Mouse (Mus musculus): ENCODE results near the gene Itm2b. TPM values are rescaled to one million over a fixed set of nuclear protein-coding genes. Genes with fewer than 3 reads are reported as not detected.

The Itm2b gene
- polyA plus RNA-seq, 1 experiment from 2014 or later: 885 TPM

- 86% methylated on average over 2 of the region's 2 CpGs for WGBS
- Histone ChIP-seq H3K4me1 (ENCODE audit: control insufficient read depth, insufficient read depth, low read length) (peaks cover 60% of the 10 kb centered on the region), H3K4me3 (ENCODE audit: low read length) (peak overlapping the region; percentile 97), H3K27ac (ENCODE audit: low read length) (peak overlapping the region; percentile 99), H3K27me3 (ENCODE audit: control insufficient read depth, insufficient read depth, low read length) (no peaks in the 10 kb centered on the region), H3K36me3 (ENCODE audit: control insufficient read depth, insufficient read depth) (no peaks in the 10 kb centered on the region), H3K9me3 (replicated peaks; ENCODE audit: control insufficient read depth, low read length) (no peaks in the 10 kb centered on the region), H3K4me2 (ENCODE audit: low read depth, low read length) (peak overlapping the region; percentile 61), H3K9ac (ENCODE audit: low read length) (no peak overlapping the region; the same call in 1 of the 2 replicates)
- ATAC-seq (replicated peaks; ENCODE audit: extremely low read depth, insufficient read depth, low FRiP score): no peak
Measured at GRCm38 (mm10) chr14:73385720-73386374, 758 bp upstream of the Itm2b start.

- H3K4me1 ChIP-seq (ENCODE audit: control insufficient read depth, insufficient read depth, low read length): peaks cover 60% of the 10 kb centered on the region
- ATAC-seq (replicated peaks; ENCODE audit: extremely low read depth, insufficient read depth, low FRiP score): peak; percentile 18
Measured at GRCm38 (mm10) chr14:73384546-73384912, 560 bp downstream of the Itm2b start.

GRCm38 (mm10) chr14:73383746-73384145, 1.3 kb downstream of the Itm2b start:
- Histone ChIP-seq H3K4me2 (ENCODE audit: low read depth, low read length) (peak overlapping the region; percentile 75), H3K36me3 (ENCODE audit: control insufficient read depth, insufficient read depth) (peaks cover 6% of the 10 kb centered on the region; the same call in 1 of the 2 replicates), H3K4me1 (ENCODE audit: control insufficient read depth, insufficient read depth, low read length) (peaks cover 53% of the 10 kb centered on the region), H3K9ac (ENCODE audit: low read length) (peak overlapping the region; percentile 99), H3K27ac (ENCODE audit: low read length) (no peak overlapping the region), H3K9me3 (replicated peaks; ENCODE audit: control insufficient read depth, low read length) (no peaks in the 10 kb centered on the region), H3K27me3 (ENCODE audit: control insufficient read depth, insufficient read depth, low read length) (no peaks in the 10 kb centered on the region), H3K4me3 (ENCODE audit: low read length) (peak overlapping the region; percentile 47)
- 30% methylated on average over 2 of the region's 2 CpGs for WGBS
- no peak for ATAC-seq (replicated peaks; ENCODE audit: extremely low read depth, insufficient read depth, low FRiP score)

More at GRCm38 (mm10) chr14:73384546-73384912, 560 bp downstream of the Itm2b start:
- H3K36me3 ChIP-seq (ENCODE audit: control insufficient read depth, insufficient read depth): peaks cover 2% of the 10 kb centered on the region; the same call in 1 of the 2 replicates
- peak overlapping the region; percentile 99 for H3K27ac ChIP-seq (ENCODE audit: low read length)
- H3K27me3 ChIP-seq (ENCODE audit: control insufficient read depth, insufficient read depth, low read length): no peaks in the 10 kb centered on the region
- under 1% methylated on average over 13 of the region's 13 CpGs for WGBS
- H3K4me3 ChIP-seq (ENCODE audit: low read length): peak overlapping the region; percentile 97
- H3K9me3 ChIP-seq (replicated peaks; ENCODE audit: control insufficient read depth, low read length): no peaks in the 10 kb centered on the region
- H3K9ac ChIP-seq (ENCODE audit: low read length): peak overlapping the region; percentile 99
- H3K4me2 ChIP-seq (ENCODE audit: low read depth, low read length): peak overlapping the region; percentile 75

- Histone ChIP-seq H3K27ac (ENCODE audit: low read length) (peak overlapping the region; percentile 54), H3K9me3 (replicated peaks; ENCODE audit: control insufficient read depth, low read length) (no peaks in the 10 kb centered on the region), H3K36me3 (ENCODE audit: control insufficient read depth, insufficient read depth) (peaks cover 8% of the 10 kb centered on the region; the same call in 1 of the 2 replicates), H3K9ac (ENCODE audit: low read length) (peak overlapping the region; percentile 64), H3K27me3 (ENCODE audit: control insufficient read depth, insufficient read depth, low read length) (no peaks in the 10 kb centered on the region), H3K4me2 (ENCODE audit: low read depth, low read length) (peak overlapping the region; percentile 75), H3K4me1 (ENCODE audit: control insufficient read depth, insufficient read depth, low read length) (peaks cover 44% of the 10 kb centered on the region), H3K4me3 (ENCODE audit: low read length) (peak overlapping the region; percentile 47)
- 37% methylated on average over 9 of the region's 9 CpGs for WGBS
- ATAC-seq (replicated peaks; ENCODE audit: extremely low read depth, insufficient read depth, low FRiP score): no peak
Measured at GRCm38 (mm10) chr14:73382699-73383098, 2.4 kb downstream of the Itm2b start.

- no peak for ATAC-seq (replicated peaks; ENCODE audit: extremely low read depth, insufficient read depth, low FRiP score)
- Histone ChIP-seq H3K27me3 (ENCODE audit: control insufficient read depth, insufficient read depth, low read length) (no peaks in the 10 kb centered on the region), H3K4me1 (ENCODE audit: control insufficient read depth, insufficient read depth, low read length) (peaks cover 38% of the 10 kb centered on the region), H3K4me3 (ENCODE audit: low read length) (peak overlapping the region; percentile 23), H3K4me2 (ENCODE audit: low read depth, low read length) (peak overlapping the region; percentile 75; the same call in 1 of the 2 replicates), H3K27ac (ENCODE audit: low read length) (peak overlapping the region; percentile 73), H3K9me3 (replicated peaks; ENCODE audit: control insufficient read depth, low read length) (no peaks in the 10 kb centered on the region), H3K9ac (ENCODE audit: low read length) (peak overlapping the region; percentile 46), H3K36me3 (ENCODE audit: control insufficient read depth, insufficient read depth) (peaks cover 8% of the 10 kb centered on the region; the same call in 1 of the 2 replicates)
- 48% methylated on average over 4 of the region's 4 CpGs for WGBS
Measured at GRCm38 (mm10) chr14:73381559-73381958, 3.5 kb downstream of the Itm2b start.

GRCm38 (mm10) chr14:73377804-73378203, 7.3 kb downstream of the Itm2b start:
- no peak for ATAC-seq (replicated peaks; ENCODE audit: extremely low read depth, insufficient read depth, low FRiP score)
- WGBS: 79% methylated on average over 6 of the region's 6 CpGs
- Histone ChIP-seq H3K9ac (ENCODE audit: low read length) (no peak overlapping the region), H3K4me3 (ENCODE audit: low read length) (no peak overlapping the region), H3K36me3 (ENCODE audit: control insufficient read depth, insufficient read depth) (peaks cover 12% of the 10 kb centered on the region; the same call in 1 of the 2 replicates), H3K4me1 (ENCODE audit: control insufficient read depth, insufficient read depth, low read length) (peaks cover 41% of the 10 kb centered on the region), H3K27me3 (ENCODE audit: control insufficient read depth, insufficient read depth, low read length) (no peaks in the 10 kb centered on the region), H3K27ac (ENCODE audit: low read length) (no peak overlapping the region), H3K4me2 (ENCODE audit: low read depth, low read length) (no peak overlapping the region), H3K9me3 (replicated peaks; ENCODE audit: control insufficient read depth, low read length) (no peaks in the 10 kb centered on the region)

GRCm38 (mm10) chr14:73376920-73377319, 8.2 kb downstream of the Itm2b start:
- H3K9me3 ChIP-seq (replicated peaks; ENCODE audit: control insufficient read depth, low read length): no peaks in the 10 kb centered on the region
- no peak overlapping the region for H3K4me3 ChIP-seq (ENCODE audit: low read length)
- H3K36me3 ChIP-seq (ENCODE audit: control insufficient read depth, insufficient read depth): peaks cover 12% of the 10 kb centered on the region; the same call in 1 of the 2 replicates
- no peaks in the 10 kb centered on the region for H3K27me3 ChIP-seq (ENCODE audit: control insufficient read depth, insufficient read depth, low read length)
- no peak overlapping the region for H3K4me2 ChIP-seq (ENCODE audit: low read depth, low read length)
- H3K4me1 ChIP-seq (ENCODE audit: control insufficient read depth, insufficient read depth, low read length): peaks cover 38% of the 10 kb centered on the region
- ATAC-seq (replicated peaks; ENCODE audit: extremely low read depth, insufficient read depth, low FRiP score): peak; percentile 25; the same call in 1 of the 2 replicates
- no peak overlapping the region for H3K27ac ChIP-seq (ENCODE audit: low read length)
- WGBS: 66% methylated on average over 6 of the region's 6 CpGs
- H3K9ac ChIP-seq (ENCODE audit: low read length): no peak overlapping the region

- no peak overlapping the region for H3K27ac ChIP-seq (ENCODE audit: low read length)
- H3K27me3 ChIP-seq (ENCODE audit: control insufficient read depth, insufficient read depth, low read length): no peaks in the 10 kb centered on the region
- H3K4me2 ChIP-seq (ENCODE audit: low read depth, low read length): no peak overlapping the region
- no peak for ATAC-seq (replicated peaks; ENCODE audit: extremely low read depth, insufficient read depth, low FRiP score)
- WGBS: 70% methylated on average over 8 of the region's 8 CpGs
- H3K9me3 ChIP-seq (replicated peaks; ENCODE audit: control insufficient read depth, low read length): no peaks in the 10 kb centered on the region
- H3K36me3 ChIP-seq (ENCODE audit: control insufficient read depth, insufficient read depth): peaks cover 13% of the 10 kb centered on the region; the same call in 1 of the 2 replicates
- no peak overlapping the region for H3K4me3 ChIP-seq (ENCODE audit: low read length)
- H3K4me1 ChIP-seq (ENCODE audit: control insufficient read depth, insufficient read depth, low read length): peaks cover 30% of the 10 kb centered on the region
- H3K9ac ChIP-seq (ENCODE audit: low read length): no peak overlapping the region
Measured at GRCm38 (mm10) chr14:73375903-73376302, 9.2 kb downstream of the Itm2b start.

GRCm38 (mm10) chr14:73375445-73375844, 9.6 kb downstream of the Itm2b start:
- no peak for ATAC-seq (replicated peaks; ENCODE audit: extremely low read depth, insufficient read depth, low FRiP score)
- 88% methylated on average over 8 of the region's 8 CpGs for WGBS
- Histone ChIP-seq H3K4me3 (ENCODE audit: low read length) (no peak overlapping the region), H3K36me3 (ENCODE audit: control insufficient read depth, insufficient read depth) (peaks cover 15% of the 10 kb centered on the region; the same call in 1 of the 2 replicates), H3K4me1 (ENCODE audit: control insufficient read depth, insufficient read depth, low read length) (peaks cover 33% of the 10 kb centered on the region), H3K9me3 (replicated peaks; ENCODE audit: control insufficient read depth, low read length) (no peaks in the 10 kb centered on the region), H3K27me3 (ENCODE audit: control insufficient read depth, insufficient read depth, low read length) (no peaks in the 10 kb centered on the region), H3K4me2 (ENCODE audit: low read depth, low read length) (no peak overlapping the region), H3K9ac (ENCODE audit: low read length) (no peak overlapping the region), H3K27ac (ENCODE audit: low read length) (no peak overlapping the region)
